Mouse (Mus musculus): ENCODE results near the gene Baiap2l1.

DNA sequence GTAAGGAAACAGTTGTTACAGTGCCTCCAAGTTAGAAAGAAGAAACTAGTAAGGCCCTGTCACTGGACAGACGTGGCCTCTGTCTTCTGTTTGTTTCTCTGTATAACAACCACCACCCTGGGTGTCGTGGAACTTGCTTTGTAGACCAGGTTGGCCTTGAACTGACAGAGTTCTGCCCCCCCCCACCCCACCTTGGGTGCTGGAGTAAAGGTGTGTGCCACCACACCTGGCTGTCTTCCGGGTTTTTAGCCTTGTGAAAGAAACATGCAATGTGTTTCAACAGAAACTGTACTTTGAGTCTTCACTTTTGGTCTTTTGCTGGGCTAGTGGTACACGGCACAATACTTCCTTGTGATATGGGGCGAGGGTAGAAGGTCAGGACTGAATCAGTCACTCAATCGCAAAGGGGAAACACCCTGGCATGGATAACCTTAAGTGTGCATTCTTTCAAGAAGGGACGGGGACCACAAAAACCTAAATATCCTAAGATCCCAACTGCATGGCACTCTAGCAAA, 61.8 kb downstream of the Baiap2l1 start:
- TF ChIP-seq CTCF (IDR thresholded peaks at IDR 0.05; ENCODE audit: insufficient read depth, low read depth, low read length) (no peak), POLR2A (IDR thresholded peaks at IDR 0.05; ENCODE audit: insufficient read depth, low read depth, low read length) (no peak)

Data from olfactory bulb, adult 2 months (tissue).